Mouse (Mus musculus): ENCODE data around the gene Kcnma1.

- TF ChIP-seq ZNF384 (IDR thresholded peaks at IDR 0.05; ENCODE audit: low read depth, low read length): no peak
- no peak for TF ChIP-seq ZC3H11A (IDR thresholded peaks at IDR 0.05; ENCODE audit: borderline replicate concordance, low read depth, low read length)
- TF ChIP-seq CHD2 (IDR thresholded peaks at IDR 0.05; ENCODE audit: low read depth, low read length): no peak
- no peak for TF ChIP-seq MAFK (IDR thresholded peaks at IDR 0.05; ENCODE audit: insufficient read depth, low read depth, low read length)
These were observed 769.8 kb downstream of the Kcnma1 start for GRCm38 (mm10) chr14:23244446-23244845.

All from ES-E14 (cell line).